Mouse (Mus musculus) heart, adult 18-20 months (tissue): Measurements from ENCODE around the gene Pard3. TPM values are rescaled to one million over a fixed set of nuclear protein-coding genes. Genes with fewer than 3 reads are reported as not detected.
A peak's percentile ranks its signal among the peaks of the same experiment; 100 is the strongest.

Source experiments
- DNase-seq, 2 experiments: peaks; one replicate each; pipeline ENCODE4 v3.0.0; 2021 to 2022; ENCODE audit warnings: mixed read lengths in 1 of 2
- total RNA-seq, 2 experiments: library from RNA; stranded (reverse); gene quantifications; 2 replicates each; pipeline ENCODE4 v1.2.3; 2021

The Pard3 gene
- total RNA-seq, 2 experiments from 2014 or later = 29.3 to 31.8 TPM

- DNase-seq = no peak
Observed at GRCm38 (mm10) chr8:127555795-127556194, 492.1 kb downstream of the Pard3 start.

DNA sequence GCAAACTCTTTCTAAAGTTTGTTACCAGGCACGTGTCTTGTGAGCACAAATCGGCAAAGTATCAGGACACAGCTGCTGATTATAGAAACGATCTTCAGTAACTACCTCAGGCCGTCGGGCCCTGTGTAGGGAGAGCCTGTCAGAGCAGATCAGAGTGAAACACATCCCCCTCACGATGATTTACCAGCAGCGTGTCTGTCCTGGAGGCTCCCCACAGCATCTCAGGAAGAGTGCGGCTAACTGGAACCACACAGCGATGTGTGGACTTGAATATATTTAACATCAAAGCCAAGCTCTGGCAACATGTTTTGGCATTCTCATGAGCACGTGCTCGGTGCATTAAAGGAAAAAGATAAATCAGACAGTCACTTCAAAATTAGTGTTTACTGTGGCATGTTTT, 493.3 kb downstream of the Pard3 start:
- DNase-seq = no peak

DNA sequence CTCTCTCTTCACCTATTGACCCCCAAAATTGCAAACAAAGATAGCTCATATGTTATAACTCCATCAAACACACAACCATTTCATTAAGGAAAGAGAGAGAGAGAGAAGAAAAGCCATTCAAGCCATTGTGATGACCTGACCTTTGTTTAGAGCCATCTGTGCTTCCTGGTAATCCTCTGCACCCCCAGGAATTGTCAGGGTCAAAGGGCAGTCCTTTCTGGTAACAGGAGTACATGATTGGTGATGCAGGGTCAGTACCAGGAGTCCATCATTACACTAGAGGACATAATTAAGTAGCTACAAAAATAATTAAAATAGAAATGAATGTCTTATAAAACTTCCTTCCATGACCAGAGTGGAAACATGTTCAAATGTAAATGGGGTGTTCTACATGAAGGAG, 493.9 kb downstream of the Pard3 start:
- DNase-seq = no peak

DNA sequence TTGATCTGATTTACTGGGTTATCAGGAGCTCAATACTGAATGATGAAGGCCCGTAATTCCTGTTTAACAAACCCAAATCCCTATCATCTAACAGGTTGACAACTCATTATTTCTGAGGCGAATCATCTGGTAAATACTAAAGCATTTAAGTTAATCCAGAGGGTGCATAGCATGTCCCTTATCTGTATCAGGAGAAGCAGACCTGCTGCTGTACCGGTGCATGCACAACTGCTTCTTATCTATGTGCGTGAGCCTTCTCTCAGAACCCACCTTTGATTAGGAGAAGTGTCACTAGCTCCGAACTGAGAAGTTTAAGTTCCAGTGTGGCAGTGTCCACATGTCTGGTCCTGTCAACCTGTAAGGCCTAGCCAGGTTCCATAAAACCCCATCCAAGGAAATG, 499.9 kb downstream of the Pard3 start:
- DNase-seq = no peak

GRCm38 (mm10) chr8:127564426-127564825, 500.7 kb downstream of the Pard3 start:
- no peak for DNase-seq

GRCm38 (mm10) chr8:127569212-127569611, 505.5 kb downstream of the Pard3 start:
- no peak for DNase-seq

DNA sequence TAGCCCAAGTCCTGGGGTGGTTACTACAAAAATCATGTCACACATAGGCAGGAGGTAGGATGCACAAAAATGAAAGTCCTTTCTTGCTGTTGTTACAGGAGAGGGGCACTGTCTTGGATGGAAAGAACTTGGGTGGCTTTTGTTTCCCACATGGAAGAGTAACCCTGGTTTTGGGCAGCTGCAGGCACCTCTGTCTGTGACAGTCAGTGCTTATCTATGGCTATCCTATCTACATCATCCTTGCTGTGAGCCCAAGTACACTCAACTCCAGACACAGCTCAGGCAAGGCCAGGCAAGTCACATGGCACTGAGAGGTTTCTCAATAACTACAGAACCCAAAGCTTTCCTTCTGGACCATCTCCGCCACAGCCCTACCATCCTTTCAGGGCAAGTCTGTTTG, 506.8 kb downstream of the Pard3 start:
- DNase-seq = no peak

DNA sequence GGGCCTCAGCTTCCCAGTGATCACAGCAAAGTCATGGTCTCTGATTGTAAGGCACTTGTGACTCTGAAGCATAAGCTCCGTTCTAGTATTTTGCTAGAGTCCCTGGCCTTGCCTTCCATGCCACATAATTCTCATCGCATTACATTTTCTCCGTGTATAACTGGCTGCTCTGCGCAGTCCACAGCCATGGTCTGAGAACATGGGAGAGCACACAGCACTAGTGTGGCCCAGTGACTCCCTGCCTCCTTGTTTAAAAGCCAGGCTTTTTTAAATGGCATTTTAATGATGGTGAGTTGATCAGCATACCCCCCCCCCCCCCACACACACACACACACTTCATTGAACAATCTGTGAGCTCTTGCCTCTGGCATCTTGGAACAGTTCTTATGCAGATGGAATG, 508.8 kb downstream of the Pard3 start:
- DNase-seq = no peak

DNA sequence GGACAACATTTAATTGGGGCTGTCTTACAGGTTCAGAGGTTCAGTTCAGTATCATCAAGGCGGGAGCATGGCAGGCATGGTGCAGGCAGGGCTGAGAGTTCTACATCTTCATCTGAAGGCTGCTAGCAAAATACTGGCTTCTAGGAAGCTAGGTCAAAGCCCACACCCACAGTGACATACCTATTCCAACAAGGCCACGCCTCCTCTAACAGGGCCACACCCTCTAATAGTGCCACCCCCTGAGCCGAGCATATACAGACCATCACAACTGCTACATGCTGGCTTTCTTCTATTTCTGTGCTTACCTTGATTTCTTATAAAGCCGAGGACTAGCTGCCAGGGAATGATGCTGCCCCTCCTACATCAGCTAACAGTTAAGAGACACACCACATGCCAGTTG, 513.0 kb downstream of the Pard3 start:
- DNase-seq = no peak

DNA sequence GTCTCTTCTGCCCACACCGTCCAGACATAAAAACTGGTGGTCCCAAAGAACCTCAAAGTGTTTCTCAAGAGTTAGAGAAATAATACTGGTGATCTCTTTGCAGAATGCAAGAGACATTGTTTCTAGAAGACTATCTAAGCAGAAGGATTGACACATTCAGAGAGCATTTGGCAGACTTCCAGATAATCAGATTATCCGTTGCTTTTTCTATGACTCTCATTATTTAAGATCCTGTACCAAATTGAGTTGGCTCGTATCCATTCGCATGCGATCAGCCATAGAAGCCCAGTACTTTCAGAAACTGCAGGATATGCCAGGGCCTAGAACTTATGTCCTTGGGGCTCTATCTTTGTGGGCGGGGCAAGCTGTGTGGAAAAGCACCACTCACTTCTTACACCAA, 514.0 kb downstream of the Pard3 start:
- no peak for DNase-seq

DNA sequence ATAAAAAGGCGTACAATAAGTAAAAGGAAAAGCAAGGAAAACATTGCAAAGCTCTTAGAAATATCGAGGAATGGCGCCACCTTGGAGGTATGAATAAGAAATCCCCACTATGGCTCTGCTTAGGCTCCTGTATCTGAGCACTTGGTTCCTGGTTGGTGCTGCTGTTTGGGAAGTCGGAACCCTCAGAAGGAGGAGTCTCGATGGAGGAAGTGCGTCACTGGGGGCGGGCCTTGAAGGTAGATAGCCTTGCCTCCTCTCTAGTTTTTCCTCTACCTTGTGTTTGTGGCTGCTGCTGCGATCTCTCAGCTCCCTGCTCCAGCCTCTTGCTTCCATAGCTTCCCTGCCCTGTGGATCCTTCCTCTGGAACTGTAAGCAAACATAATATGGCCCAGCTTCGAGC, 515.7 kb downstream of the Pard3 start:
- no peak for DNase-seq

GRCm38 (mm10) chr8:127583429-127583828, 519.7 kb downstream of the Pard3 start:
- no peak for DNase-seq

DNA sequence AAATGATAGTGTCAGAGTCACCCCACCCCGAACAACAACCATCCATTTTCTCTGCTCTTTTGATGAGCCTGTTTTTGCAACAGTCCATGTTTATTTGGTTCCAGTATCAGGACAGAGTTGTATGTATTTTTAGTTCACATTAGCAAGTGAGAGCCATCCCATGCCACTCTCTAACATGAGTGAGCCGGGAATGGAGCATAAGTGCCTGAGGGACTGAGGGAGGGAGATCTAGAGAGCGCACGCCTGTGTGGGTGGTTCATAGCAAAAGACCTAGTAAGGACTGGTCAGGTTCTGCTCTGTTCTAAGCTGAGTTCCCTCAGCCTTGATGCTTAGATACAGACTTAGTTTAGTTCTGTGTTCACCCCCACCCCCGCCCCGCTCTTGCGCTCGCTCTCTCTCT, 521.9 kb downstream of the Pard3 start:
- DNase-seq = no peak

DNA sequence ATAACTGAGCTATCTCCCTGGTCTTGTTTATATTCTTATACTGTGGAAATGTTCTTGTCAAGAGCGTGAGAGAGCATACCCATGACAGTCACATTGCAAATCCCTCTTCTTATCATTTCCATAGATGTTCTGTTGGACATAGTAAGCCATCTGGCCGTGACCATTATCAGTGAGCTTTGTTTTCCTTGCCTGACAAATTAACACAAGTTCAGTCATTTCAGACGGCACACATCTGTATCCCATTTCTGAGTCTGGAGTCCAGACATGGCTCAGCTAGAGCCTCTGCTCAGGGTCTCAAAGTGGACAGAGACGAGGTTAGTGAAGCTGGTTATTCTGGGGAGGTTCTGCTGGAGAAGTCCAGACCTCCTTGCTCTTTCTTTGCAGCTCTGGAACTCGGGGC, 523.0 kb downstream of the Pard3 start:
- no peak for DNase-seq

- peak; percentile 13 to 67 for DNase-seq
Observed at GRCm38 (mm10) chr8:127588313-127588712, 524.6 kb downstream of the Pard3 start.

GRCm38 (mm10) chr8:127589291-127589690, 525.6 kb downstream of the Pard3 start:
- peak; percentile 55 to 74 for DNase-seq

GRCm38 (mm10) chr8:127590674-127591186, 527.0 kb downstream of the Pard3 start:
- DNase-seq = no peak

DNA sequence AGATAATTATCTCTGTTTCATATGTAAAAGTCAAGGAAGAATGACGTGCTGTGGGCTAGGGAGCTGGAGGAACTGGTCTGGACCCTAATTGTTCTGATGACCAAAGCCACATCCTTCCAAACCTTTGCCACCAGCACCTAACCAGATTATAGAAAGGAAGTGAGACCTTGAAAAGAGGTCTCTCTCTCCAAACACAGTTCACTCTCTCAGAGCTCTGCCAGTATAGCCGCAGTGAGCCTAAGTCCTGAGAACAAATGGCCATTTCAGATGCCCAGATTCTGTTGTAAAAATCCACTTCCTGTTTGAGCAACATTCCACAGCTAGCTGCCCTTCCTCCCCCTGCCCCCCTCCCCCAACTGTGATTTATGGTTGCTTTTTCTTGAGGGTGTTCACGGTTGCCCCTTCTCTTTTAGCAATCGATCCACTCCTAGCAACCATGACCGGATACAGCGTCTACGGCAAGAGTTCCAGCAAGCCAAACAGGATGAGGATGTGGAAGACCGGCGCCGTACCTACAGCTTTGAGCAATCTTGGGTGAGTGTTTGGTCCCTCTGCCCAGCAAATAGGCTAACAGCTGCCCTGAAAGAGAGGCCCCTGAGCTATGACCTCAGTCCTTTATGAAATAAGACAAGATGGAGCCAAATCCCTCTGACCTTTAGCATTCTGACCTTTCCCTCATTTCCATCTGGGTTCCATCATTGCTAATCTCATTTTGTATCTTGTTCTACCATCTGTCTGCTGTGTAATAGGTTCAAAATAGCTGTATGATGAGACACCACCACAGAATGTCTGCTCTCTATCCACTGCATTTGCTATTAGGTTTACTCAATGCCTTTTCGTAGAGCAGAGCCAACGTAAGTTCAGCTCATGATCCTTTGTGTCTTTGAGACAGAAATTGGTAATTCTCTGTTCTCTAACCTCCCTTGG, 529.2 kb downstream of the Pard3 start:
- no peak for DNase-seq

DNA sequence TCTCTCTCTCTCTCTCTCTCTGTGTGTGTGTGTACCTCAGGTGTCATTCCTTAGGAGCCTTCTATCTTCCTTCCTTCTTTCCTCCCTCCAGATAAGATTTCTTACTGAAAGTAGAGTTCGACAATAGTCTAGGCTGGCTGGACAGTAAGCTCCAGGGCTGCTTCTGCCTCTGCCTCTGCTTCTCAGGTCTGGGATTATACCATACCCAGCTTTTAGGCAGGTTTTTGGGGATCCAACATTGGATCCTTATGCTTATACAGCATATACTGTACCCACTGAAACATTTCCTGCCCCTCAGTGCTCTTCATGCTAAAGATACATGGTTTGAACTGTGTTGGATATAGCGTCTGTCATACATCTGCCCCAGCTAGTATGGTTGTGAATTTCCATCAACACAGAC, 536.9 kb downstream of the Pard3 start:
- no peak for DNase-seq

- DNase-seq = peak; percentile 50 to 61
Observed at GRCm38 (mm10) chr8:127603062-127603461, 539.4 kb downstream of the Pard3 start.

GRCm38 (mm10) chr8:127608541-127609270, 545.0 kb downstream of the Pard3 start:
- no peak for DNase-seq

GRCm38 (mm10) chr8:127609316-127609715, 545.6 kb downstream of the Pard3 start:
- no peak for DNase-seq

GRCm38 (mm10) chr8:127614206-127614605, 550.5 kb downstream of the Pard3 start:
- no peak for DNase-seq
